Mouse (Mus musculus): ENCODE data around the gene Steap3.
"Not testable (repeated sequence)": the region's sequence is repeated elsewhere in the genome, so short reads cannot be mapped to it uniquely, and the experiment has no call there.

The Steap3 gene

GRCm38 (mm10) chr1:120272605-120273004 lies at the start of gene Steap3:
TSS of gene Steap3 (minus strand) at chr1:120272705.
- DNase-seq (ENCODE audit: low read depth, low spot score), result no peak

DNA sequence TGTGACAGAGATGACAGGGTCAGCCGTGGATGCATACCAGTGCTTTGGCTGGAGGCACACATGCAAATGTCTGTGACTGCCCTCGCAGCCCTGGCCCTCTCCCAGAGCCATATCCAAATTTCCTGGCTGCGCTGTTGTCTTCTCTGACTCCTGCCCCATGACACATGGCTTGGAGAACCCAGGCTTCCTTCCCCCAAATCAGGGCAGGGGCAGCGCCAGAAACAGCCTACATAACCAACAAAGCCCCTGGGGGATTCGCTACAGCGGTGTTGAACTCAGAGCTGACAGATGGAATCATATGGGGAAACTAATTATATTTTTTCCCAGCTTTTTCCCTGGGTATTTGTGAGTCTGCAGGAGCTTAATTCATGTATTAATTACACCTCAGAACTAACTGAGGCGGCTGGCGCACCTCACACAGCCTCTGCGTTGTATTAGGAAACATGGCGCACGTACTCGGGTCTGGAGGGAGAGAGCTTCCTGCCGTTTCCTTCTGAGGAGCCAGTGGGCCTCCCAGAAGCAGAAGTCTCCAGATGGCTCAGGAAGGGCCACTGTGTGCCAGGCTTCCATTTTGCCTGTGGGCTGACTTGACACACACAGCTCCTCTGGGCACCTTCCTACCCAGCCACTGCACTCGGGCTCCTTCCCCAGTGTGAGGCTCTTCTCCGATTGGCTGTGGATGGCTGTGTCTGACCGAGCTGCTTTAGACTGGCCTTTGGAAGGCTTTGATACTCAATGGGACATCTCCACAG lies 48.9 kb upstream of the Steap3 start:
- DNase-seq (ENCODE audit: low read depth, low spot score), result no peak

DNA sequence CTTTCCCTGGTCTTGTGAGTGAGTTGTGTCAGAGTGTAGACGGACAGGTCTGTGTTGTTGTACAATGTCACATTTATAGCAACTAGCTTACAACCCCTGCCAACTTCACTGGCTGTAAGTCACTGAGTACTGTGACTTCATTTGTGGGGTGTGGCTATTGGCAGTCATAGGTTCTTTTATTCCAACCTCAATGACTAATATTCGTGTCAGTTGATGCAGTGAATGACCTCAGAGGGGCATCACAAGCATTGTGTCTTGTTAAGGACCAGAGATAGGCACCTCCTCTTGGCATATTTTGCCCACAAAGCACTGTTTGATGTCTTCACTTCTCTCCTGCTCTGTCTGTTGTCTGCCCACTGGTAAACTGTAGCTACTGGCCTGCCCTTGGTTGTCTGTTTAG lies 33.3 kb upstream of the Steap3 start:
- DNase-seq (ENCODE audit: low read depth, low spot score), result no peak

- DNase-seq (ENCODE audit: low read depth, low spot score), result no peak
Observed at GRCm38 (mm10) chr1:120296936-120297335, 24.4 kb upstream of the Steap3 start.

DNA sequence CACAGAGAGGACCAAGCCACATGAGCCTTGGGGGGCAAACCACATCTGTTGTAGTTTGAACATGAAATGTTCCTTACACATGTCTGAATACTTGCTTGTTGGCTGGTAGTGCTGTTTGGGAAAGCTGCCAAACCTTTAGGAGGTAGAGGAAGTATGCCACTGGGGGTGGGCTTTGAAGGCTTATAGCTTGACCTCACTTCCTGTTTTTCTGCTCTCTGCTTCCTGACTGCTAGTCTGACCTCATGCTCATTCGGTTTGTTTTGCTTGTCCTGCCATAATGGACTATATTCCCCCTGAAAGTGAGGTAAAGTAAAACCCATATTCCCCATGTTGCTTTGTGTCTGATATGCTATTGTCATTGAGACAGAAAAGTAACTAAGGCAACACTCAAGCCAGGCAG lies 21.3 kb upstream of the Steap3 start:
- DNase-seq (ENCODE audit: low read depth, low spot score), result no peak

DNA sequence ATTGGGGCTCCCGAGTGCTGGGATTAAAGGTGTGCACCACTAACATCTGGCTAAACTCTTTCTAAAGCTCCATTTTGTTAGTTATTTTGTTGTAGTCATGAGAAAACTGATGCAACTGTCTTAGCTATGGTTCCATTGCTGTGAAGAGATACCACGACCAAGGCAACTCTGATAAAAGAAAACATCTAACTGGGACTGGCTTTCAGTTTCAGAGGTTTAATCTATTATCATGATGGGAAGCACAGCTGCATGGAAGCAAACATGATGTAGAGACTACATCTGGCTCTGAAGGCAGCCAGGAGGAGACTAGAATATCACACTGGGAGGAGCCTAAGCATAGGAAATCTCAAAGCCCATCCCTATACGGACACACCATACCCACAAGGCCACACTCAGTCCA lies 19.2 kb upstream of the Steap3 start:
- DNase-seq (ENCODE audit: low read depth, low spot score), result no peak

DNA sequence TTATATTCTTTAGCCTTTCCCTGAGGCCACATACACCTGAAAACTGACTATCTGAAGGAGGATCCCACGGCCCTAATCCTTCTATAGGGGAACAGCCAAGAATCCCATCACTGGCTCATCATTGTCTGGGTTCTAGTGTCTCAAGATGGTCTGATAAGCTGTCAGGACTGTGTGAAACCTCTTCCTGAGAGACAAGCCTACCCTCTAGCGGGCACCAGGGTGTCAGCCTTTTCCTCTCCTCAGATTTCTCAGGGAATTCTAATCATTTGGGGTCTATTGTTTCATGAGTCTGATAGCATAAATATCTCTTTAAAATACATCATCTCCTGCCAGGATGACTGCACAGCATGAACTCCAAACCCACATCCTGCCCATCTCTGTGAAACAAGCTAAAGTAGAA lies 17.3 kb upstream of the Steap3 start:
- no peak for DNase-seq (ENCODE audit: low read depth, low spot score)

- no peak for DNase-seq (ENCODE audit: low read depth, low spot score)
Observed at GRCm38 (mm10) chr1:120287679-120288078, 15.2 kb upstream of the Steap3 start.

DNA sequence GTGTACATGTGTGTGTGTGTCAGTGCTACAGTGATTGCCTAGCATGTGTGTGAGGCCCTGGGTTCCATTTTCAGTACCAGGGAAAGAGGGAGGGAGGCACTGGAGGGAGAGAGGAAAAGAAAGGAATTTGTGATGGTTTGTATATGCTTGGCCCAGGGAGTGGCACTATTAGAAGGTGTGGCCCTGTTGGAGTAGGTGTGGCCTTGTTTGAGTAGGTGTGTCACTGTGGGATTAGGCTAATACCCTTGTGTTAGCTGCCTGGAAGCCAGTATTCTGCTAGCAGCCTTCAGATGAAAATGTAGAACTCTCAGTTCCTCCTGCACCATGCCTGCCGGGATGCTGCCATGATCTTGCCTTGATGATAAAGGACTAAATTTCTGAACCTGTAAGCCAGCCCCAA lies 3.6 kb upstream of the Steap3 start:
- not testable (repeated sequence) for DNase-seq (ENCODE audit: low read depth, low spot score)

- DNase-seq (ENCODE audit: low read depth, low spot score), result no peak
Observed at GRCm38 (mm10) chr1:120275224-120275623, 2.7 kb upstream of the Steap3 start.

DNA sequence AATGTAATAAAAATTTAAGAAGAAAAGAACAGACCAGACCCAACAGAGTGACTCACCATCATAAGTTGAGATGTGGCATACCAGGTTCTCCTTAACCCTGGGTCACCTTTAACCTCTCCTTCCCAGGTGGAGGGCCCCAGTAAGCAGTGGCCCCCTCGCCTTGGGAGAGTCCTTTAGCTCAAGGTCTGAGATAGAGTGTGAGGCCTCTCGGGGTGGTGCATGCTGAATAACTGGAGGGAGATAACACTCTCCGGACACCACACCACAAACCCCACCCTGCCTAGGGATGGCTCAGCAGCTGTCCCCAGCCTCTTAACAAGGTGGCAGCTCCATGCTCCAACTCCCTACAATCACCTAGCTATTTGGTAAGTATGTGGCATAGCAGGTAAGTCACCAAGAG lies 1.6 kb downstream of the Steap3 start:
- DNase-seq (ENCODE audit: low read depth, low spot score), result no peak

GRCm38 (mm10) chr1:120270115-120270514 lies 2.4 kb downstream of the Steap3 start:
- DNase-seq (ENCODE audit: low read depth, low spot score), result no peak

- DNase-seq (ENCODE audit: low read depth, low spot score), result no peak
Observed at GRCm38 (mm10) chr1:120267631-120268030, 4.9 kb downstream of the Steap3 start.

- DNase-seq (ENCODE audit: low read depth, low spot score), result no peak
Observed at GRCm38 (mm10) chr1:120266460-120266859, 6.0 kb downstream of the Steap3 start.

- DNase-seq (ENCODE audit: low read depth, low spot score), result no peak
Observed at GRCm38 (mm10) chr1:120264861-120265686, 7.4 kb downstream of the Steap3 start.

DNA sequence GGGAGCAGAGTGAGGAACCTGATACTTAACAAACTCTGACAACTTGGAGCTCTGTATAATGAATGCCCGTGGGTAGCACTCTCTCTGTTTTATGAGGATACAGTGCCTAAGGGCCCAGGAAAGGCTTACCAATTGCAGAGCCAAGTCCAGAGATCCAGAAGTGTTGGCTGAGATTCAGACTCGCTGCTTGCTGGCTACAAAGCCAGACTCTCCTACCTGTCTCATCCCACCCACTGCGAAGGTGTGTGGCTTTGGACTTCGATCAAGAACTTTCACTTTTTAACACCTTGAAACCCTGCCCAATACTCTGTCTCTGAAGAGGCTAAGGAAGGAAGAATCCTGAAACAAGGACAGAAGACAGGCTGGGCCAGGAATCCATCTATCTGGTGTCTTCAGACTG lies 9.3 kb downstream of the Steap3 start:
- DNase-seq (ENCODE audit: low read depth, low spot score), result no peak

DNA sequence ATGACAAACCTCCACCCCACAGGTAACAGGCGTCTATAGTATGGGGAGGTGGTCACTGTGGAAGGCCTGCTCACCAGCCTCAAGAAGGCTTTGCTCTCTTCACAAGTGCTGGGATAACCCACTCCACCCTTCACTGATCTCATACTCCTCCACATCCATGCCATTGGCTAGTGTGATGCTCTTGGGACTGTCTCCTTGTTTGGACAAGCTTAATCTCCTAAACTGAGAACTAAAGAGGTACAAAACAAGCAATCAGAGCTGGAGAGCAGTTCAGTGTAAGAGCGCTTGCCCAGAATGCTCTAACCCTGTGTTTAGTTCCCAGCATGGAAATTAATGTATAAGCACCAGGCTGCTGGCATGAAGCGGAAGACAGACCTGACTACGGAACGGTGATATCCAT lies 11.3 kb downstream of the Steap3 start:
- no peak for DNase-seq (ENCODE audit: low read depth, low spot score)

- DNase-seq (ENCODE audit: low read depth, low spot score), result no peak
Observed at GRCm38 (mm10) chr1:120259249-120259648, 13.3 kb downstream of the Steap3 start.

GRCm38 (mm10) chr1:120258744-120259143 lies 13.8 kb downstream of the Steap3 start:
- DNase-seq (ENCODE audit: low read depth, low spot score), result no peak

DNA sequence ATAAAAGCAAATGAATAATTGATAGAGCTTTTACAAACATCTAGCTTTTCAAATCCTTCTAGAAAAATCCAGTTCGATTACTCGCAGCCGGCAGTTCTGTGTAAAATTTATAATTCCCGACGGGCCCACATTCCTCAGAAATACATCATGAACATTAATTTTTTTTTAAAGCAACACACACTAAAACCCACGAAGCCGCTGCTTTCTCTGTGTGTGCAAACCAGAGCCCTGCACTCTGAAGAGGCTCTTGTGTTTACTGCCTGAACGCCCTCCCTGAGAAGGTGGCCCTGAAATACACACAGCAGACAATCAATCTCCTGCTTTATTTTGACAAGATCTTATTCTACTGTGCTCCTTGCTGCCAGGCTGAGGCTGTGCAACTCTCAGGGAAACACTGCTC lies 14.3 kb downstream of the Steap3 start:
- DNase-seq (ENCODE audit: low read depth, low spot score), result no peak

- DNase-seq (ENCODE audit: low read depth, low spot score), result no peak
Observed at GRCm38 (mm10) chr1:120253751-120254150, 18.8 kb downstream of the Steap3 start.

- no peak for DNase-seq (ENCODE audit: low read depth, low spot score)
Observed at GRCm38 (mm10) chr1:120252519-120253160, 19.9 kb downstream of the Steap3 start.

- DNase-seq (ENCODE audit: low read depth, low spot score), result no peak
Observed at GRCm38 (mm10) chr1:120251193-120251592, 21.3 kb downstream of the Steap3 start.
